Mouse (Mus musculus) CH12.LX (cell line): ENCODE data around the gene Fam228a. TPM values are rescaled to one million over a fixed set of nuclear protein-coding genes. Genes with fewer than 3 reads are reported as not detected.
"Not testable (repeated sequence)": the region's sequence is repeated elsewhere in the genome, so short reads cannot be mapped to it uniquely, and the experiment has no call there.

ENCODE experiments used
- DNase-seq: peaks from one replicate; pipeline ENCODE4 v3.0.0-alpha.2; 2013; ENCODE audit errors: extremely low read depth
- H3K27ac ChIP-seq: 2 replicates; pipeline ENCODE4 v1.5.1; 2012; ENCODE audit warnings: low read depth, mild to moderate bottlenecking, control low read depth, moderate library complexity; ENCODE audit not compliant: insufficient read depth
- H3K27me3 ChIP-seq: replicated peaks from 2 replicates; pipeline ENCODE3; 2012; ENCODE audit warnings: inconsistent platforms
- H3K36me3 ChIP-seq, 2 experiments: replicated peaks in 1 of 2; 2 replicates each; pipeline versions ENCODE3 to v1.6.1; 2012; ENCODE audit warnings: inconsistent platforms in 1 of 2, low read length in 1 of 2, mild to moderate bottlenecking in 1 of 2, mixed read lengths in 1 of 2, moderate library complexity in 1 of 2; ENCODE audit not compliant: control insufficient read depth in 1 of 2, insufficient read depth in 1 of 2
- H3K4me1 ChIP-seq, 2 experiments: 2 replicates each; pipeline ENCODE4 v1.6.1; 2012; ENCODE audit warnings: inconsistent platforms in 1 of 2, moderate library complexity in 1 of 2; ENCODE audit not compliant: insufficient read depth in 2 of 2, control insufficient read depth in 1 of 2
- H3K4me2 ChIP-seq: 2 replicates; pipeline ENCODE4 v1.6.1; 2012; ENCODE audit warnings: low read depth, mild to moderate bottlenecking, control low read depth; ENCODE audit not compliant: poor library complexity, insufficient read depth, severe bottlenecking
- H3K4me3 ChIP-seq, 3 experiments: fragments of 150-350 bp in 1 of 3; sonication (generic) in 1 of 3; replicated peaks in 1 of 3; 2 replicates each; pipeline versions ENCODE3 to v1.5.1; 2011 to 2012; ENCODE audit warnings: low read depth in 2 of 3, low read length in 2 of 3, mild to moderate bottlenecking in 2 of 3, moderate library complexity in 2 of 3, control low read depth in 1 of 3, improper control_type of control experiment in 1 of 3, inconsistent platforms in 1 of 3, mixed read lengths in 1 of 3; ENCODE audit not compliant: poor library complexity in 1 of 3
- H3K79me2 ChIP-seq: replicated peaks from 2 replicates; pipeline ENCODE4 v1.6.1; 2012; ENCODE audit warnings: mild to moderate bottlenecking, moderate library complexity; ENCODE audit not compliant: control insufficient read depth, poor library complexity, insufficient read depth, severe bottlenecking; ENCODE audit errors: extremely low read depth
- H3K9ac ChIP-seq: 2 replicates; pipeline ENCODE4 v1.6.1; 2012; ENCODE audit warnings: low read depth, mild to moderate bottlenecking, control low read depth, moderate library complexity; ENCODE audit not compliant: insufficient read depth
- H3K9me3 ChIP-seq: replicated peaks from 2 replicates; pipeline ENCODE3; 2012; ENCODE audit warnings: low read length, inconsistent platforms, mixed read lengths
- CTCF ChIP-seq, 2 experiments: IDR thresholded peaks in 1 of 2; conservative IDR thresholded peaks in 1 of 2; 2 replicates each; pipeline ENCODE4 v1.5.1; 2011 to 2012; ENCODE audit warnings: low read depth in 2 of 2, low read length in 2 of 2, improper control_type of control experiment in 1 of 2, inconsistent platforms in 1 of 2, mild to moderate bottlenecking in 1 of 2, moderate library complexity in 1 of 2
- GABPA ChIP-seq: IDR thresholded peaks from 2 replicates; pipeline ENCODE4 v1.6.1; 2012; ENCODE audit warnings: low read depth, low read length, improper control_type of control experiment, inconsistent platforms; ENCODE audit not compliant: insufficient replicate concordance
- POLR2A ChIP-seq: IDR thresholded peaks from 2 replicates; pipeline ENCODE4 v1.6.1; 2011; ENCODE audit warnings: low read depth, mild to moderate bottlenecking, improper control_type of control experiment, low read length
- RCOR1 ChIP-seq: conservative IDR thresholded peaks from 2 replicates; pipeline ENCODE4 v1.6.1; 2012; ENCODE audit warnings: low read depth, mild to moderate bottlenecking, inconsistent platforms, low read length, improper control_type of control experiment
- USF2 ChIP-seq: conservative IDR thresholded peaks from 2 replicates; pipeline ENCODE4 v1.6.1; 2011; ENCODE audit warnings: low read depth, low read length, improper control_type of control experiment
- ZKSCAN1 ChIP-seq: IDR thresholded peaks from 2 replicates; pipeline ENCODE4 v1.6.1; 2012; ENCODE audit warnings: low read depth, inconsistent platforms, low read length, improper control_type of control experiment, borderline replicate concordance
- dilution Hi-C: fragments of 300-500 bp; cut with MboI; formaldehyde crosslinking; loops from 2 replicates; pipeline ENCODE4 v1.14.3; 2020; ENCODE audit warnings: low sequenced_read_pairs; ENCODE audit not compliant: extremely low pct_unique_long_range_greater_than_20kb, extremely low pct_ligation_motif_present
- in situ Hi-C: fragments of 300-500 bp; cut with MboI; formaldehyde crosslinking; loops from 3 replicates; pipeline ENCODE4 v1.14.3; 2019; ENCODE audit warnings: low sequenced_read_pairs, low pct_ligation_motif_present, low pct_unique_long_range_greater_than_20kb, mixed read lengths
- polyA plus RNA-seq: library from polyadenylated mRNA; unstranded; fragments of >175 nt; gene quantifications from 2 replicates; pipeline ENCODE4 v1.2.1, GENCODE M21; 2012; ENCODE audit warnings: low read depth; ENCODE audit not compliant: insufficient read length
- total RNA-seq, 2 experiments: library from RNA; depleted of rRNA; stranded (reverse); fragments of 300-350 nt in 1 of 2; fragments of >200 nt in 1 of 2; gene quantifications; 2 replicates each; pipeline ENCODE4 v1.2.3; 2012 to 2014

Gene Fam228a
- total and polyA plus RNA-seq, 3 experiments = not detected

GRCm38 (mm10) chr12:4783598-4783997 lies 45.4 kb upstream of the Fam228a start:
- no peaks in the 10 kb centered on the region for H3K36me3 ChIP-seq
- no peaks in the 10 kb centered on the region for H3K79me2 ChIP-seq
- H3K4me2 ChIP-seq = no peak overlapping the region
- H3K27ac ChIP-seq = no peak overlapping the region
- in situ Hi-C loops = no loop called here
- dilution Hi-C loops = no loop called here
- TF ChIP-seq GABPA (no peak), RCOR1 (no peak), USF2 (no peak), POLR2A (no peak)
- no peak overlapping the region for H3K9ac ChIP-seq
- no peak for DNase-seq
- no peaks in the 10 kb centered on the region for H3K27me3 ChIP-seq
- H3K9me3 ChIP-seq = no peaks in the 10 kb centered on the region
- no peak overlapping the region for H3K4me3 ChIP-seq
- H3K4me1 ChIP-seq = peaks cover 0 to 3% of the 10 kb centered on the region in 2 experiments; a peak in 1 of 4 replicates

GRCm38 (mm10) chr12:4781725-4782404 lies 43.6 kb upstream of the Fam228a start:
- H3K4me3 ChIP-seq, dilution Hi-C loops, H3K4me1 ChIP-seq: not testable (repeated sequence)

GRCm38 (mm10) chr12:4781270-4781669 lies 43.0 kb upstream of the Fam228a start:
- Histone ChIP-seq H3K27ac (no peak overlapping the region), H3K27me3 (no peaks in the 10 kb centered on the region), H3K4me2 (no peak overlapping the region), H3K9ac (no peak overlapping the region), H3K36me3 (no peaks in the 10 kb centered on the region), H3K9me3 (no peaks in the 10 kb centered on the region), H3K4me3 (no peak overlapping the region), H3K79me2 (no peaks in the 10 kb centered on the region), H3K4me1 (peaks cover 0 to 6% of the 10 kb centered on the region in 2 experiments; a peak in 1 of 4 replicates)
- TF ChIP-seq ZKSCAN1 = no peak
- no peak for TF ChIP-seq GABPA
- TF ChIP-seq CTCF (conservative IDR thresholded peaks at IDR 0.05 in 1 of 2, IDR thresholded peaks at IDR 0.05 in 1 of 2; ENCODE audit: low read depth in 2 of 2, low read length in 2 of 2) = peak in 1 of 2 experiments; percentile 25; a peak in 1 of 4 replicates
- no peak for DNase-seq
- dilution Hi-C loops (no loop called here), in situ Hi-C loops (no loop called here)

More at GRCm38 (mm10) chr12:4781725-4782404, 43.6 kb upstream of the Fam228a start:
- peak overlapping the region; percentile 23; the same call in 1 of the 2 replicates for H3K4me2 ChIP-seq
- H3K27ac ChIP-seq, H3K36me3 ChIP-seq, H3K9ac ChIP-seq, H3K79me2 ChIP-seq, H3K27me3 ChIP-seq, H3K9me3 ChIP-seq, in situ Hi-C loops, DNase-seq: not testable (repeated sequence)
